Mouse (Mus musculus) Patski (cell line): ENCODE measurements around the gene Hnrnpdl. TPM values are rescaled to one million over a fixed set of nuclear protein-coding genes. Genes with fewer than 3 reads are reported as not detected.

Experiments
- ATAC-seq: fragments of 100-300 bp; one replicate; pipeline ENCODE4 v1.8.0; 2021
- CTCF ChIA-PET: fragments of 350-600 bp; sonication (Branson Sonifier 250); formaldehyde crosslinking; loops from one replicate; lab custom pipeline; 2022; ENCODE audit warnings: inconsistent platforms; lab: Charles Lee
- POLR2A ChIA-PET: fragments of 350-600 bp; sonication (Branson Sonifier 250); formaldehyde crosslinking; loops from one replicate; lab custom pipeline; 2022; ENCODE audit warnings: antibody characterized with exemption, inconsistent platforms; lab: Charles Lee
- DNase-seq: peaks from one replicate; pipeline ENCODE4 v3.0.0-alpha.2; 2011; ENCODE audit warnings: low read depth, low spot score
- H3K27me3 ChIP-seq: fragments of 371-371 bp; one replicate; pipeline ENCODE4 v1.5.1; 2021
- CTCF ChIP-seq: fragments of 100-300 bp; IDR thresholded peaks from one replicate; pipeline ENCODE4 v1.5.1; 2021
- in situ Hi-C: fragments of 300-500 bp; cut with MboI; formaldehyde crosslinking; loops from 3 replicates; pipeline ENCODE4 v1.11.1; 2018; ENCODE audit warnings: low pct_unique_long_range_greater_than_20kb, mixed read lengths
- polyA plus RNA-seq: library from polyadenylated mRNA; unstranded; gene quantifications from one replicate; pipeline ENCODE4 v1.2.3, GENCODE M21; 2021

The Hnrnpdl gene
- polyA plus RNA-seq, 1 experiment from 2014 or later = 171 TPM

- TF ChIP-seq CTCF = no peak
- in situ Hi-C loops = no loop called here
- H3K27me3 ChIP-seq = no peaks in the 10 kb centered on the region
- no peak for ATAC-seq
- DNase-seq = no peak
- CTCF ChIA-PET = interaction anchor here (1.1 kb wide), 1 partner anchor 10 kb away, joined by 3 read pairs; no protein-coding TSS in a partner anchor
- POLR2A ChIA-PET = interaction anchor here (0.8 kb wide), 1 partner anchor 12 kb away, joined by 3 read pairs; no protein-coding TSS in a partner anchor
Measured at GRCm38 (mm10) chr5:99994166-99994565, 45.3 kb downstream of the Hnrnpdl start.

Other genes starting within 250 kb of the Hnrnpdl start
- gene Vamp9, start 133.4 kb downstream of the Hnrnpdl start, polyA plus RNA-seq = not detected
- 325 TPM for gene Hnrnpd, start 60.7 kb downstream of the Hnrnpdl start, polyA plus RNA-seq
- 1.6 TPM for gene 4930524J08Rik, start 60.6 kb downstream of the Hnrnpdl start, polyA plus RNA-seq
- gene Enoph1, start 321 bp upstream of the Hnrnpdl start, polyA plus RNA-seq = 24.8 TPM
- gene Tmem150c, start 120.1 kb upstream of the Hnrnpdl start, polyA plus RNA-seq = not detected